Mouse (Mus musculus): ENCODE results near the gene Rad9a. TPM values are rescaled to one million over a fixed set of nuclear protein-coding genes. Genes with fewer than 3 reads are reported as not detected.

Gene Rad9a
- polyA plus RNA-seq, 1 experiment, result 16.7 TPM

GRCm38 (mm10) chr19:4231253-4232185 is 30.1 kb upstream of the Rad9a start, which contains the start of gene Pold4:
Pold4 (plus strand) TSS chr19:4231899.
- H3K79me2 ChIP-seq (ENCODE audit: control insufficient read depth, insufficient read depth), result peaks cover 8% of the 10 kb centered on the region
- H3ac ChIP-seq (ENCODE audit: control insufficient read depth, insufficient read length), result peak within 1 kb of the TSS; percentile 6
- TF ChIP-seq SRF (IDR thresholded peaks at IDR 0.05; ENCODE audit: control insufficient read depth, insufficient read length, low read depth), result no peak
- no peak for TF ChIP-seq TCF3 (IDR thresholded peaks at IDR 0.05; ENCODE audit: insufficient read length, low read depth)
- no peak for TF ChIP-seq E2F4 (IDR thresholded peaks at IDR 0.05; ENCODE audit: insufficient read depth)
- TF ChIP-seq TCF12 (IDR thresholded peaks at IDR 0.05; ENCODE audit: insufficient read depth, poor library complexity, severe bottlenecking), result no peak
- TF ChIP-seq USF1 (IDR thresholded peaks at IDR 0.05; ENCODE audit: low read depth), result no peak
- peak in 1 of 3 experiments; percentile 66 for TF ChIP-seq MYOG (IDR thresholded peaks at IDR 0.05; ENCODE audit: control insufficient read depth in 1 of 3, insufficient read depth in 1 of 3, insufficient read length in 2 of 3, low read depth in 2 of 3)
- TF ChIP-seq POLR2A (IDR thresholded peaks at IDR 0.05; ENCODE audit: insufficient read length, low read depth), result peak; percentile 82
- TF ChIP-seq MAX (IDR thresholded peaks at IDR 0.05; ENCODE audit: low read depth), result no peak
- no peak for TF ChIP-seq CEBPB (IDR thresholded peaks at IDR 0.05; ENCODE audit: insufficient read depth, poor library complexity, severe bottlenecking)
- peak in 2 of 3 experiments; percentile 7 to 32 for TF ChIP-seq MYOD1 (IDR thresholded peaks at IDR 0.05; ENCODE audit: control insufficient read depth in 1 of 3, insufficient read length in 2 of 3, low read depth in 2 of 3)
- peak; percentile 11 for TF ChIP-seq REST (IDR thresholded peaks at IDR 0.05; ENCODE audit: insufficient read depth, insufficient read length)
- peak; percentile 88 for TF ChIP-seq POLR2AphosphoS2 (IDR thresholded peaks at IDR 0.05; ENCODE audit: insufficient read length, low read depth)

GRCm38 (mm10) chr19:4230415-4230814 is 29.0 kb upstream of the Rad9a start:
- Histone ChIP-seq H3K79me2 (ENCODE audit: control insufficient read depth, insufficient read depth) (peaks cover 8% of the 10 kb centered on the region), H3K27me3 (ENCODE audit: control insufficient read depth, insufficient read depth, insufficient read length) (no peaks in the 10 kb centered on the region), H3K4me2 (ENCODE audit: low read depth) (peak overlapping the region; percentile 88), H3K36me3 (ENCODE audit: control insufficient read depth, insufficient read depth) (no peaks in the 10 kb centered on the region), H3K4me3 (peak overlapping the region; percentile 29), H3ac (ENCODE audit: control insufficient read depth, insufficient read length) (no peak overlapping the region)
- TF ChIP-seq POLR2A (IDR thresholded peaks at IDR 0.05; ENCODE audit: insufficient read length, low read depth) (no peak), MYOD1 (IDR thresholded peaks at IDR 0.05; ENCODE audit: control insufficient read depth in 1 of 3, insufficient read length in 2 of 3, low read depth in 2 of 3) (no peak)

More at GRCm38 (mm10) chr19:4231253-4232185, 30.1 kb upstream of the Rad9a start, which contains the start of gene Pold4:
- Histone ChIP-seq H3K27me3 (ENCODE audit: control insufficient read depth, insufficient read depth, insufficient read length) (no peaks in the 10 kb centered on the region), H3K36me3 (ENCODE audit: control insufficient read depth, insufficient read depth) (no peaks in the 10 kb centered on the region), H3K4me3 (peak within 1 kb of the TSS; percentile 29), H3K4me2 (ENCODE audit: low read depth) (peak within 1 kb of the TSS; percentile 98)

- H3K36me3 ChIP-seq (ENCODE audit: control insufficient read depth, insufficient read depth), result no peaks in the 10 kb centered on the region
- no peaks in the 10 kb centered on the region for H3K27me3 ChIP-seq (ENCODE audit: control insufficient read depth, insufficient read depth, insufficient read length)
- peak overlapping the region; percentile 88 for H3K4me2 ChIP-seq (ENCODE audit: low read depth)
- H3K79me2 ChIP-seq (ENCODE audit: control insufficient read depth, insufficient read depth), result peaks cover 8% of the 10 kb centered on the region
- peak overlapping the region; percentile 29 for H3K4me3 ChIP-seq
- no peak overlapping the region for H3ac ChIP-seq (ENCODE audit: control insufficient read depth, insufficient read length)
- TF ChIP-seq POLR2A (IDR thresholded peaks at IDR 0.05; ENCODE audit: insufficient read length, low read depth) (peak; percentile 83), MYOD1 (IDR thresholded peaks at IDR 0.05; ENCODE audit: control insufficient read depth in 1 of 3, insufficient read length in 2 of 3, low read depth in 2 of 3) (peak in 1 of 3 experiments; percentile 55), MYOG (IDR thresholded peaks at IDR 0.05; ENCODE audit: control insufficient read depth in 1 of 3, insufficient read depth in 1 of 3, insufficient read length in 2 of 3, low read depth in 2 of 3) (peak in 1 of 3 experiments; percentile 64), CEBPB (IDR thresholded peaks at IDR 0.05; ENCODE audit: insufficient read depth, poor library complexity, severe bottlenecking) (no peak), POLR2AphosphoS2 (IDR thresholded peaks at IDR 0.05; ENCODE audit: insufficient read length, low read depth) (peak; percentile 34), SRF (IDR thresholded peaks at IDR 0.05; ENCODE audit: control insufficient read depth, insufficient read length, low read depth) (no peak)
These were observed 28.1 kb upstream of the Rad9a start for GRCm38 (mm10) chr19:4229451-4230076.

GRCm38 (mm10) chr19:4228891-4229290 is 27.4 kb upstream of the Rad9a start:
- Histone ChIP-seq H3K4me2 (ENCODE audit: low read depth) (peak overlapping the region; percentile 88), H3K27me3 (ENCODE audit: control insufficient read depth, insufficient read depth, insufficient read length) (no peaks in the 10 kb centered on the region), H3ac (ENCODE audit: control insufficient read depth, insufficient read length) (no peak overlapping the region), H3K36me3 (ENCODE audit: control insufficient read depth, insufficient read depth) (no peaks in the 10 kb centered on the region), H3K79me2 (ENCODE audit: control insufficient read depth, insufficient read depth) (peaks cover 8% of the 10 kb centered on the region), H3K4me3 (no peak overlapping the region)
- TF ChIP-seq TCF12 (IDR thresholded peaks at IDR 0.05; ENCODE audit: insufficient read depth, poor library complexity, severe bottlenecking) (no peak), POLR2AphosphoS2 (IDR thresholded peaks at IDR 0.05; ENCODE audit: insufficient read length, low read depth) (no peak), CEBPB (IDR thresholded peaks at IDR 0.05; ENCODE audit: insufficient read depth, poor library complexity, severe bottlenecking) (no peak), MAX (IDR thresholded peaks at IDR 0.05; ENCODE audit: low read depth) (no peak), SRF (IDR thresholded peaks at IDR 0.05; ENCODE audit: control insufficient read depth, insufficient read length, low read depth) (no peak), USF1 (IDR thresholded peaks at IDR 0.05; ENCODE audit: low read depth) (no peak), TCF3 (IDR thresholded peaks at IDR 0.05; ENCODE audit: insufficient read length, low read depth) (no peak), POLR2A (IDR thresholded peaks at IDR 0.05; ENCODE audit: insufficient read length, low read depth) (no peak), REST (IDR thresholded peaks at IDR 0.05; ENCODE audit: insufficient read depth, insufficient read length) (no peak), MYOG (IDR thresholded peaks at IDR 0.05; ENCODE audit: control insufficient read depth in 1 of 3, insufficient read depth in 1 of 3, insufficient read length in 2 of 3, low read depth in 2 of 3) (no peak), MYOD1 (IDR thresholded peaks at IDR 0.05; ENCODE audit: control insufficient read depth in 1 of 3, insufficient read length in 2 of 3, low read depth in 2 of 3) (no peak), E2F4 (IDR thresholded peaks at IDR 0.05; ENCODE audit: insufficient read depth) (no peak)
